Mouse (Mus musculus) C2C12 (cell line): ENCODE measurements around the gene S1pr3.

Source experiments
- CEBPB ChIP-seq: IDR thresholded peaks from one replicate; pipeline ENCODE4 v1.6.1; 2011; ENCODE audit warnings: low read depth, mild to moderate bottlenecking, control low read depth, moderate library complexity
- CTCF ChIP-seq: IDR thresholded peaks from one replicate; pipeline ENCODE4 v1.5.1; 2011; ENCODE audit not compliant: control insufficient read depth, insufficient read depth, insufficient read length
- MYOG ChIP-seq: IDR thresholded peaks from one replicate; pipeline ENCODE4 v1.6.1; 2011; ENCODE audit not compliant: control insufficient read depth, insufficient read length; ENCODE audit errors: extremely low read depth

GRCm38 (mm10) chr13:51433371-51433770 is 24.9 kb downstream of the S1pr3 start:
- TF ChIP-seq CTCF (no peak), MYOG (no peak), CEBPB (no peak)
